Mouse (Mus musculus) MEL (cell line): ENCODE measurements at regions not wholly inside any gene's neighbourhood (a gene's known extent, or its start where the extent isn't known, plus 50 kb on each side); places are given as distances from the start of the nearest gene placed in this dataset.

Experiments
- DNase-seq: peaks from one replicate; pipeline ENCODE4 v3.0.0; 2011; ENCODE audit warnings: low read depth, low spot score
- H3K27ac ChIP-seq: 2 replicates; pipeline ENCODE4 v1.5.1; 2012; ENCODE audit warnings: low read depth, mild to moderate bottlenecking, control low read depth, low read length, moderate library complexity; ENCODE audit not compliant: control insufficient read depth
- H3K27me3 ChIP-seq, 2 experiments: fragments of 150-350 bp in 1 of 2; sonication (generic) in 1 of 2; 2 replicates each; pipeline ENCODE4 v1.6.1; 2012; ENCODE audit warnings: low read length in 2 of 2, mild to moderate bottlenecking in 2 of 2, improper control_type of control experiment in 1 of 2, moderate library complexity in 1 of 2; ENCODE audit not compliant: insufficient read depth in 2 of 2, control insufficient read depth in 1 of 2
- H3K36me3 ChIP-seq, 2 experiments: 2 replicates each; pipeline ENCODE4 v1.6.1; 2012 to 2014; ENCODE audit warnings: low read length in 2 of 2, improper control_type of control experiment in 1 of 2, inconsistent platforms in 1 of 2, mild to moderate bottlenecking in 1 of 2; ENCODE audit not compliant: insufficient read depth in 2 of 2, control insufficient read depth in 1 of 2
- H3K4me1 ChIP-seq, 2 experiments: fragments of 150-350 bp in 1 of 2; sonication (generic) in 1 of 2; 2 replicates each; pipeline ENCODE4 v1.6.1; 2012; ENCODE audit warnings: low read length in 2 of 2, improper control_type of control experiment in 1 of 2, mild to moderate bottlenecking in 1 of 2; ENCODE audit not compliant: insufficient read depth in 2 of 2, control insufficient read depth in 1 of 2
- H3K4me3 ChIP-seq, 2 experiments: fragments of 150-350 bp in 1 of 2; sonication (generic) in 1 of 2; 2 replicates each; pipeline ENCODE4 v1.5.1; 2012; ENCODE audit warnings: low read depth in 2 of 2, low read length in 2 of 2, mild to moderate bottlenecking in 2 of 2, moderate library complexity in 2 of 2, control low read depth in 1 of 2, improper control_type of control experiment in 1 of 2; ENCODE audit not compliant: control insufficient read depth in 1 of 2, insufficient read depth in 1 of 2
- H3K79me2 ChIP-seq: 2 replicates; pipeline ENCODE4 v1.6.1; 2012; ENCODE audit warnings: mild to moderate bottlenecking, low read length, moderate library complexity; ENCODE audit not compliant: control insufficient read depth, poor library complexity, insufficient read depth
- H3K9ac ChIP-seq: 2 replicates; pipeline ENCODE4 v1.6.1; 2012; ENCODE audit warnings: low read depth, mild to moderate bottlenecking, control low read depth, low read length, moderate library complexity; ENCODE audit not compliant: control insufficient read depth, poor library complexity, severe bottlenecking
- H3K9me3 ChIP-seq: fragments of 150-350 bp; sonication (generic); replicated peaks from 2 replicates; pipeline ENCODE4 v1.6.1; 2012; ENCODE audit warnings: mild to moderate bottlenecking, low read length, improper control_type of control experiment, moderate library complexity; ENCODE audit not compliant: insufficient read depth
- BHLHE40 ChIP-seq: IDR thresholded peaks from 2 replicates; pipeline ENCODE4 v1.6.1; 2012; ENCODE audit warnings: low read depth, mild to moderate bottlenecking, inconsistent platforms, low read length, improper control_type of control experiment, borderline replicate concordance
- CHD1 ChIP-seq: IDR thresholded peaks from 2 replicates; pipeline ENCODE4 v1.6.1; 2012; ENCODE audit warnings: low read depth, mild to moderate bottlenecking, inconsistent platforms, low read length, improper control_type of control experiment
- CHD2 ChIP-seq: IDR thresholded peaks from 2 replicates; pipeline ENCODE4 v1.6.1; 2011; ENCODE audit warnings: low read length, improper control_type of control experiment
- CTCF ChIP-seq, 3 experiments: IDR thresholded peaks in 2 of 3; conservative IDR thresholded peaks in 1 of 3; 2 replicates each; pipeline ENCODE4 v1.5.1; 2011 to 2012; ENCODE audit warnings: low read length in 3 of 3, low read depth in 2 of 3, mild to moderate bottlenecking in 2 of 3, improper control_type of control experiment in 1 of 3, inconsistent platforms in 1 of 3, mixed read lengths in 1 of 3, moderate library complexity in 1 of 3; ENCODE audit not compliant: control insufficient read depth in 1 of 3, insufficient read depth in 1 of 3, poor library complexity in 1 of 3, severe bottlenecking in 1 of 3
- ELF1 ChIP-seq: IDR thresholded peaks from 2 replicates; pipeline ENCODE4 v1.6.1; 2014; ENCODE audit warnings: low read depth, mild to moderate bottlenecking, inconsistent platforms, low read length, improper control_type of control experiment, moderate library complexity
- EP300 ChIP-seq, 2 experiments: IDR thresholded peaks; 2 replicates each; pipeline ENCODE4 v1.6.1; 2011; ENCODE audit warnings: improper control_type of control experiment in 2 of 2, low read length in 2 of 2, low read depth in 1 of 2, mild to moderate bottlenecking in 1 of 2
- GATA1 ChIP-seq: IDR thresholded peaks from 2 replicates; pipeline ENCODE4 v1.6.1; 2011; ENCODE audit warnings: low read depth, low read length, improper control_type of control experiment
- MAFK ChIP-seq: IDR thresholded peaks from 2 replicates; pipeline ENCODE4 v1.6.1; 2011; ENCODE audit warnings: low read depth, mild to moderate bottlenecking, low read length, improper control_type of control experiment, borderline replicate concordance
- MAZ ChIP-seq: IDR thresholded peaks from 2 replicates; pipeline ENCODE4 v1.6.1; 2012; ENCODE audit warnings: low read depth, mild to moderate bottlenecking, inconsistent platforms, low read length, improper control_type of control experiment
- MXI1 ChIP-seq: IDR thresholded peaks from 2 replicates; pipeline ENCODE4 v1.6.1; 2011; ENCODE audit warnings: mild to moderate bottlenecking, low read depth, low read length, improper control_type of control experiment
- MYC ChIP-seq: IDR thresholded peaks from 2 replicates; pipeline ENCODE4 v1.6.1; 2011; ENCODE audit warnings: low read depth, mild to moderate bottlenecking, low read length, improper control_type of control experiment, moderate library complexity
- NRF1 ChIP-seq: IDR thresholded peaks from 2 replicates; pipeline ENCODE4 v1.6.1; 2014; ENCODE audit warnings: low read depth, mild to moderate bottlenecking, inconsistent platforms, low read length, improper control_type of control experiment, moderate library complexity; ENCODE audit not compliant: poor library complexity, insufficient read depth, severe bottlenecking
- POLR2A ChIP-seq, 2 experiments: IDR thresholded peaks; 2 replicates each; pipeline ENCODE4 v1.6.1; 2011 to 2012; ENCODE audit warnings: low read length in 2 of 2, mild to moderate bottlenecking in 2 of 2, control low read depth in 1 of 2, improper control_type of control experiment in 1 of 2, low read depth in 1 of 2, moderate library complexity in 1 of 2; ENCODE audit not compliant: control insufficient read depth in 1 of 2, insufficient read depth in 1 of 2, poor library complexity in 1 of 2
- POLR2AphosphoS5 ChIP-seq: IDR thresholded peaks from 2 replicates; pipeline ENCODE4 v1.6.1; 2012; ENCODE audit warnings: low read depth, borderline replicate concordance, mild to moderate bottlenecking, inconsistent platforms, low read length, moderate library complexity, mixed read lengths
- RCOR1 ChIP-seq: IDR thresholded peaks from 2 replicates; pipeline ENCODE4 v1.6.1; 2012; ENCODE audit warnings: low read depth, mild to moderate bottlenecking, inconsistent platforms, low read length, improper control_type of control experiment
- SIN3A ChIP-seq: IDR thresholded peaks from 2 replicates; pipeline ENCODE4 v1.6.1; 2012; ENCODE audit warnings: low read length, improper control_type of control experiment, inconsistent platforms
- SMC3 ChIP-seq: IDR thresholded peaks from 2 replicates; pipeline ENCODE4 v1.6.1; 2011; ENCODE audit warnings: low read depth, low read length, improper control_type of control experiment
- TBP ChIP-seq: IDR thresholded peaks from 2 replicates; pipeline ENCODE4 v1.8.0; 2011; ENCODE audit warnings: low read depth, low read length, improper control_type of control experiment
- UBTF ChIP-seq: IDR thresholded peaks from 2 replicates; pipeline ENCODE4 v1.6.1; 2012; ENCODE audit warnings: low read depth, mild to moderate bottlenecking, inconsistent platforms, low read length, improper control_type of control experiment, moderate library complexity, borderline replicate concordance; ENCODE audit not compliant: insufficient read depth
- USF1 ChIP-seq: IDR thresholded peaks from 2 replicates; pipeline ENCODE4 v1.6.1; 2014; ENCODE audit warnings: low read depth, mild to moderate bottlenecking, inconsistent platforms, low read length, improper control_type of control experiment, moderate library complexity
- USF2 ChIP-seq, 2 experiments: IDR thresholded peaks; 2 replicates each; pipeline ENCODE4 v1.6.1; 2011 to 2012; ENCODE audit warnings: improper control_type of control experiment in 2 of 2, low read length in 2 of 2, borderline replicate concordance in 1 of 2, inconsistent platforms in 1 of 2, low read depth in 1 of 2, mild to moderate bottlenecking in 1 of 2; ENCODE audit not compliant: insufficient read depth in 1 of 2
- ZC3H11A ChIP-seq: IDR thresholded peaks from 2 replicates; pipeline ENCODE4 v1.6.1; 2012; ENCODE audit warnings: low read depth, mild to moderate bottlenecking, inconsistent platforms, low read length, improper control_type of control experiment
- ZKSCAN1 ChIP-seq: IDR thresholded peaks from 2 replicates; pipeline ENCODE4 v1.6.1; 2012; ENCODE audit warnings: low read depth, mild to moderate bottlenecking, inconsistent platforms, low read length, improper control_type of control experiment, moderate library complexity
- ZMIZ1 ChIP-seq: IDR thresholded peaks from 2 replicates; pipeline ENCODE4 v1.6.1; 2012; ENCODE audit warnings: low read depth, mild to moderate bottlenecking, inconsistent platforms, low read length, improper control_type of control experiment, moderate library complexity

DNA sequence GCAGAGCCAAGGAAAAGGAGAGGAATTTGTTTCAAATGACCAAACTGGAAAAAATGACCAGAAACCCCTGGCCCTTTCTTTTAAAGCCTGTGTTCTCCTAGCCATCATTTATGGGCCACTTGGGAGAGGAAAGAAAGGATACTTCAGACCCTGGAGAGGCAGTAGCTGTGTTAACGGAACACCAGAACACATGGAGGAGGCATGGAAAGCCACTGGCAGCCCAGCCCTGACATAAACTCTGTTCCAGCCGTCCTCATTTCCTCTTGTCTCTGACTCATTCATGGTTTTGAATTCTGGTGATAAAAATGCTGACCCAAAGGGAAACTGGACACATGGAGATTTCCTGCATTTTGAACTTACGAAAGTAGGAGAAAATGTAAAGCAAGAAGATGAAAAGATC, 295.9 kb downstream of the Fat4 start:
- H3K27ac ChIP-seq, result no peak overlapping the region
- H3K9ac ChIP-seq, result no peak overlapping the region
- TF ChIP-seq ZKSCAN1 (no peak), TBP (no peak), MYC (no peak), MXI1 (no peak), CHD2 (no peak), ZC3H11A (no peak), USF1 (no peak)
- DNase-seq, result no peak
- no peaks in the 10 kb centered on the region for H3K27me3 ChIP-seq
- no peaks in the 10 kb centered on the region for H3K9me3 ChIP-seq
- H3K4me3 ChIP-seq, result no peak overlapping the region
- no peaks in the 10 kb centered on the region for H3K4me1 ChIP-seq
- H3K79me2 ChIP-seq, result no peaks in the 10 kb centered on the region
- H3K36me3 ChIP-seq, result no peaks in the 10 kb centered on the region

DNA sequence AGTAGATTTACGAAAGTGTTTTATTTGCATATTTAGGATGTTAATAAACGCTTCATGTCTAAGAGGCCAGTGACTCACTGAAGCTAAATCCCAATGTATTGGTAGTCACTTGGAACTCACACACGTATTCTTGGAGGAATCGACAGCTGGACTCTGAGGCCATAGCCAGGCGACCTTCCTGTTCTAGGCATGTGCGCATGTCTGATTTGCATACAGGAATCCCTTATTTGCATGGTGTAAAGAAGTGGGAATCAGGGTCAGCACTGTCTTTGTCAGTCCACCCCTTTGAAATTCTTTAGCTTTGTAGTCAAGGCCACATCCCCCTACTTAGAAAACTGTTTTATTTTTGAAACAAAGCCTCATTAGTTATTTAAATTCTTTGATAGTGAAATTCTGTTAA, 308.4 kb downstream of the Fat4 start:
- DNase-seq, result no peak
- Histone ChIP-seq H3K79me2 (no peaks in the 10 kb centered on the region), H3K36me3 (no peaks in the 10 kb centered on the region)
- TF ChIP-seq ZKSCAN1, result no peak
- no peak for TF ChIP-seq USF2 (IDR thresholded peaks at IDR 0.05; ENCODE audit: borderline replicate concordance in 1 of 2, insufficient read depth in 1 of 2, low read depth in 1 of 2, low read length in 2 of 2)
- TF ChIP-seq EP300 (IDR thresholded peaks at IDR 0.05; ENCODE audit: low read depth in 1 of 2, low read length in 2 of 2), result no peak
- TF ChIP-seq UBTF, result no peak
- TF ChIP-seq CTCF (IDR thresholded peaks at IDR 0.05 in 2 of 3, conservative IDR thresholded peaks at IDR 0.05 in 1 of 3; ENCODE audit: control insufficient read depth in 1 of 3, insufficient read depth in 1 of 3, low read depth in 2 of 3, low read length in 3 of 3, poor library complexity in 1 of 3, severe bottlenecking in 1 of 3), result no peak
- no peak for TF ChIP-seq SMC3
- TF ChIP-seq NRF1, result no peak
- no peak for TF ChIP-seq MAZ
- no peak for TF ChIP-seq POLR2A (IDR thresholded peaks at IDR 0.05; ENCODE audit: control insufficient read depth in 1 of 2, insufficient read depth in 1 of 2, low read depth in 1 of 2, low read length in 2 of 2, poor library complexity in 1 of 2)
- no peak for TF ChIP-seq SIN3A
- TF ChIP-seq POLR2AphosphoS5, result no peak
- no peak for TF ChIP-seq ELF1
- TF ChIP-seq CHD1, result no peak
- TF ChIP-seq MAFK, result no peak
- no peak for TF ChIP-seq MYC
- no peak for TF ChIP-seq ZMIZ1
- TF ChIP-seq BHLHE40, result no peak
- no peak for TF ChIP-seq RCOR1
- TF ChIP-seq GATA1, result no peak
- no peak for TF ChIP-seq ZC3H11A
- TF ChIP-seq, all 39 proteins: peak for 0
- H3K4me1 ChIP-seq, result no peaks in the 10 kb centered on the region
- no peak overlapping the region for H3K9ac ChIP-seq
- H3K4me3 ChIP-seq, result no peak overlapping the region
- H3K27ac ChIP-seq, result no peak overlapping the region
- H3K9me3 ChIP-seq, result no peaks in the 10 kb centered on the region
- H3K27me3 ChIP-seq, result no peaks in the 10 kb centered on the region
